Mouse (Mus musculus) ovary, adult 10 weeks (tissue): ENCODE results near the gene Etl4. TPM values are rescaled to one million over a fixed set of nuclear protein-coding genes. Genes with fewer than 3 reads are reported as not detected.

Experiments
- polyA plus RNA-seq: library from polyadenylated mRNA; stranded (reverse); fragments of 350-450 nt; fragmentation: Illumina TruSeq; extraction: RNeasy Lipid Tissue Mini Kit (QIAGEN cat#74804); gene quantifications from one replicate; pipeline ENCODE4 v1.2.3, GENCODE M21; 2014

Etl4 gene
- polyA plus RNA-seq: 64.2 TPM

GRCm38 (mm10) chr2:19909171-19909899, at the start of gene Etl4:
Etl4 (plus strand) TSS chr2:19909780.

